Mouse (Mus musculus) erythroblast, embryonic 14.5 days (primary cell): ENCODE measurements around the gene Olfr649.

Source experiments
- GATA1 ChIP-seq: IDR thresholded peaks from 2 replicates; pipeline ENCODE4 v1.6.1; 2012; ENCODE audit warnings: low read length, inconsistent platforms, mixed read lengths
- TAL1 ChIP-seq: IDR thresholded peaks from 3 replicates; pipeline ENCODE4 v1.6.1; 2012; ENCODE audit warnings: low read length, inconsistent platforms, mixed read lengths

DNA sequence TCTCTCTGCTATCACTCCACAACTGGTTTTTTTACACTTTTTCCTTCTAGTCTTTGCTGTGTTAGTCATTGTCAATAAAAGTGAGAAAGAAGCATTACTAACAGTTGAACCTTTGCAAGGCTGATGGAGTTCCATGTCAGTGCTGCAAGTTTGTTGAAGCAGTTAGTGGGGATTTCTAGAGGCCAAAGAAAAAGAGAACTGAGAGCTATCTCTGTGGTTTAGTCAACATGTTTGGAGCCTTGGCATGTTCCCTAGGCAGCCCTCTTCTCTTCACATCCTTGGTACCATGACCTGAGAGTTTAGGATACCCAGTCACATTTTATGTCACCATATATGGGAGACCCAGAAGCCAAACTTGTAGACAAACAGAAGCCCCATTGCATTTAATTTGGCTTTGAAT lies 45.1 kb upstream of the Olfr649 start:
- TF ChIP-seq TAL1, result no peak
- TF ChIP-seq GATA1, result no peak
